Mouse (Mus musculus) bone marrow macrophage, adult 2 months (primary cell): Measurements from ENCODE around the gene 1700028J19Rik.

Experiments used
- CTCF ChIP-seq: IDR thresholded peaks from 2 replicates; pipeline ENCODE4 v1.5.1; 2012; ENCODE audit warnings: low read depth, mild to moderate bottlenecking, low read length, moderate library complexity
- POLR2A ChIP-seq: IDR thresholded peaks from 2 replicates; pipeline ENCODE4 v1.6.1; 2012; ENCODE audit warnings: mild to moderate bottlenecking, low read depth, low read length, borderline replicate concordance

- no peak for TF ChIP-seq CTCF
- no peak for TF ChIP-seq POLR2A
Observed at GRCm38 (mm10) chr7:44225076-44225475, 21.4 kb downstream of the 1700028J19Rik start, which contains the start of gene Klk1.
